Mouse (Mus musculus) B cell, adult 2 months (primary cell): ENCODE data around the gene Kank3.
A peak's percentile ranks its signal among the peaks of the same experiment; 100 is the strongest.

Source experiments
- DNase-seq, 2 experiments: peaks; one replicate each; pipeline ENCODE4 v3.0.0; 2022

The Kank3 gene

DNA sequence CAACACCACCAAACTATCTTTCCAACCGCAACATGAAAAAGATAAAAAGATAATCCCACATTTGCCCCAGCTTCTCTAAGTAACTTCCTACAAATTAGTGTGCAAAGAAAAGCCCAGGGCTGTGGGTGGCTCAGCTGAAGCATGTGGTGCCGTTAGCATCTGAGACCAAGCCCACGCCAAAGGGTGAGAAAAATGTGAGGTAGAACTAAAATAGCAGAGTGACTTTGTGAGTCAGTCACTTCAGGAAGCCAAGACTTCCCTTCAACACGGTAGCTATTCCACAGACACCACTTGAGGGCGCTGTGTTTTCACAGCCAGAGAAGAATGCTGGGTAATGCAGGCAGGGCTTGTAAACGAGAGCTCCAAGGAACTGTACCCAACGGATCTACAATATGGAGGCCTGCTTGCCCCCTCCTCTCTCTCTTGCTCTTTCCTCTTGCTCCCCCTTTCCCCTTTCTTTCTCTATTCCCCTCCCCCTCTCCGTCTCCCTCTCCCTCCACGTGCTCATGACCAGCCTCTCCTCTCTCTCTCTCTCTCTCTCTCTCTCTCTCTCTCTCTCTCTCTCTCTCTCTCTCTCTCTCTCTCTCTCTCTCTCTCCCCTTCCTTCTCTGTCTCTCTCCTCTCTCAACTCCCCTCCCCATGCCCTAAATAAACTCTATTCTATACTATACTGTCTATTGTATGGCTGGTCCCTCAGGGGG lies 55.2 kb downstream of the Kank3 start:
- peak; percentile 76 for DNase-seq
